Mouse (Mus musculus) heart, postnatal 10 days (tissue): ENCODE measurements around the gene Rpl19. TPM values are rescaled to one million over a fixed set of nuclear protein-coding genes. Genes with fewer than 3 reads are reported as not detected.

Experiments used
- DNase-seq, 2 experiments: peaks; one replicate each; pipeline ENCODE4 v3.0.0; 2021
- intact Hi-C: fragments of 180-260 bp; cut with DNase I; formaldehyde crosslinking; loops from one replicate; pipeline ENCODE4 v1.15.1; 2025
- total RNA-seq, 2 experiments: library from RNA; stranded (reverse); gene quantifications; 2 replicates each; pipeline ENCODE4 v1.2.3; 2021

Rpl19 gene
- total RNA-seq, 2 experiments from 2014 or later: 713 to 718 TPM

GRCm38 (mm10) chr11:98021118-98021517, 5.4 kb upstream of the Rpl19 start:
- intact Hi-C loops: no loop called here
- no peak for DNase-seq

- intact Hi-C loops: no loop called here
- peak in 1 of 2 experiments; percentile 53 for DNase-seq
Measured at GRCm38 (mm10) chr11:98021565-98022252, 4.8 kb upstream of the Rpl19 start.

- no peak for DNase-seq
- intact Hi-C loops: no loop called here
Measured at GRCm38 (mm10) chr11:98022253-98022554, 4.3 kb upstream of the Rpl19 start.

- intact Hi-C loops: no loop called here
- DNase-seq: peak; percentile 75 to 76
Measured at GRCm38 (mm10) chr11:98022555-98023371, 3.7 kb upstream of the Rpl19 start, which contains the start of gene Cacnb1. Gene Cacnb1 (minus strand): TSS chr11:98023034.

GRCm38 (mm10) chr11:98024516-98024915, 2.0 kb upstream of the Rpl19 start:
- intact Hi-C loops: no loop called here
- DNase-seq: no peak

GRCm38 (mm10) chr11:98026248-98026569, 301 bp upstream of the Rpl19 start:
- DNase-seq: no peak
- intact Hi-C loops: no loop called here

- no peak for DNase-seq
- intact Hi-C loops: no loop called here
Measured at GRCm38 (mm10) chr11:98027297-98027688, 783 bp downstream of the Rpl19 start.

GRCm38 (mm10) chr11:98027785-98028184, 1.3 kb downstream of the Rpl19 start:
- DNase-seq: no peak
- intact Hi-C loops: loop anchor here (2.0 kb wide), 1 partner anchor 121 kb away; no protein-coding TSS in a partner anchor

GRCm38 (mm10) chr11:98030701-98031442, 4.4 kb downstream of the Rpl19 start:
- intact Hi-C loops: loop anchor here (1.0 to 2.0 kb wide), 2 partner anchors 44 to 170 kb away; no protein-coding TSS in a partner anchor
- DNase-seq: no peak

GRCm38 (mm10) chr11:98031443-98031770, 4.9 kb downstream of the Rpl19 start:
- peak; percentile 84 to 92 for DNase-seq
- intact Hi-C loops: loop anchor here (1.0 to 2.0 kb wide), 2 partner anchors 44 to 169 kb away; no protein-coding TSS in a partner anchor

- no peak for DNase-seq
- intact Hi-C loops: no loop called here
Measured at GRCm38 (mm10) chr11:98034061-98034460, 7.6 kb downstream of the Rpl19 start.

- DNase-seq: no peak
- intact Hi-C loops: no loop called here
Measured at GRCm38 (mm10) chr11:98034840-98035239, 8.3 kb downstream of the Rpl19 start.

GRCm38 (mm10) chr11:98035977-98036377, 9.5 kb downstream of the Rpl19 start:
- peak; percentile 57 to 66 for DNase-seq
- intact Hi-C loops: no loop called here

GRCm38 (mm10) chr11:98037871-98038270, 11.4 kb downstream of the Rpl19 start:
- intact Hi-C loops: no loop called here

GRCm38 (mm10) chr11:98040975-98041374, 14.5 kb downstream of the Rpl19 start:
- intact Hi-C loops: no loop called here
- DNase-seq: no peak

More at GRCm38 (mm10) chr11:98037871-98038270, 11.4 kb downstream of the Rpl19 start:
- DNase-seq: no peak

GRCm38 (mm10) chr11:98042741-98043140, 16.2 kb downstream of the Rpl19 start:
- intact Hi-C loops: no loop called here
- DNase-seq: no peak

GRCm38 (mm10) chr11:98044074-98044473, 17.6 kb downstream of the Rpl19 start:
- no peak for DNase-seq
- intact Hi-C loops: no loop called here

- no peak for DNase-seq
- intact Hi-C loops: no loop called here
Measured at GRCm38 (mm10) chr11:98045596-98045995, 19.1 kb downstream of the Rpl19 start.

GRCm38 (mm10) chr11:98046466-98046865, 20.0 kb downstream of the Rpl19 start:
- DNase-seq: no peak

GRCm38 (mm10) chr11:98047745-98048144, 21.2 kb downstream of the Rpl19 start:
- peak; percentile 54 to 72 for DNase-seq
- intact Hi-C loops: no loop called here

More at GRCm38 (mm10) chr11:98046466-98046865, 20.0 kb downstream of the Rpl19 start:
- intact Hi-C loops: no loop called here
